Mouse (Mus musculus): ENCODE data around the gene Spred3.
A peak's percentile ranks its signal among the peaks of the same experiment; 100 is the strongest.
"Not testable (repeated sequence)": the region's sequence is repeated elsewhere in the genome, so short reads cannot be mapped to it uniquely, and the experiment has no call there.

Spred3 gene

DNA sequence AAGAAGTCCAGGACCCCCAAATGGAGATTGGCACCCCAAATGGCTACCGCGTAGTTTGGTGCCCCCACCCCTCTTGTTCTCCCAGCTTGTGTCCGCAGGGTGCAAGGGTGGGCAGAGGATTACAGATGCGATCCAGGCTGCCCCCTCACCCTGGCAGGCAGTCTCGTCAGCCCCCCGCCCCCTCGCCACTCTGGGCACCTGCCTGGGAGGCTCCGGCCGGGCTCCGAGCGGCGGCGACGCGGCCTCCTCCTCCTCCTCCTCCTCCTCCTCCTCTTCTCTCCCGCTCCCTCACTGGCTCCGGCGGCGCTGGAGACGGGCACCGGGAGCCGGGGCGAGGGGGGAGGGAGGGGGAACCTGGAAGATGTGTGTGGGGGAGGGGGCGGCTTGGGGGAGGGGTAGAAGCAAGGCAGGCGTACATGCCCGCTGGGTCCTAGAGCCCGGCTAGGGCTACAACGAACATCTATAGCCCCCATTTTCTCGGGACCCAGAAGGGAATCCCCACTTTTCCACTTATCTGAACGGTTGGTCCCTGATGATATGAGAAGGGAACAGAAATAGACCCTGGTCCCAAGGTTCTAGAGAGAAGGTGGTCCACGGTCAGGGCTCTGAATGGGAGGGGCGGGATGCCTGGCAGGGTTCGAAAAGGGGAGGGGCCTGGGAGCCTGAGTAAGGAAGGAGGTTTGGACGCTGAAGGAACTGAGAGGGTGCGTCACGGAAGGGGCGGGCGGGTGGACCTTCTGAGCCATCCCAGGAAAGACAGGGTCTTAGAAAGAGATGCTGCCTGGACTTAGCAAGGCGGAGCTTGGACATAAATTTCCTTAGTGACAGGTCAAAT, 763 bp downstream of the Spred3 start:
- peak; percentile 75 for DNase-seq (ENCODE audit: low spot score)

DNA sequence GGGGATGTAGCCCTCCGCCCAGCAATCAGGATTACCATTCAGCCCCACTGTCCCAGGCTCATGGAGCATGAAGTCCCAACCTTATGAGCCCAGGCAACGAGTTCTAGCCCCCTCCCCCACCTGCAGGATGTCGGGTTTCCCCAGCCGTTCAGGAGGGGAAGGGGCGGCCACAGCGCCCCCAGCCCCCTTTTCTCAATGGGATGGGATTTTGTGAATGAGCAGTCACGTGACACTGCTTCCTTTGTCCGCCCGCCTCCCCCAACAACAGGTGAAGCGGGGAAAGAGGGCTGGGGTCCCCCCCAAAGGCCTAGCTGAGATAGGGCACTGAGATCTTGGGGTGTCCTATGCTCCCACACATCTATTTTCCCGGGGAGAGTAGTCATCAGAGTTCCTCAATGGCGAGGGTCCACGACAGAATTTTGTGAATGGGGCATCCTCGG, 1.4 kb downstream of the Spred3 start:
- no peak for DNase-seq (ENCODE audit: low spot score)

DNA sequence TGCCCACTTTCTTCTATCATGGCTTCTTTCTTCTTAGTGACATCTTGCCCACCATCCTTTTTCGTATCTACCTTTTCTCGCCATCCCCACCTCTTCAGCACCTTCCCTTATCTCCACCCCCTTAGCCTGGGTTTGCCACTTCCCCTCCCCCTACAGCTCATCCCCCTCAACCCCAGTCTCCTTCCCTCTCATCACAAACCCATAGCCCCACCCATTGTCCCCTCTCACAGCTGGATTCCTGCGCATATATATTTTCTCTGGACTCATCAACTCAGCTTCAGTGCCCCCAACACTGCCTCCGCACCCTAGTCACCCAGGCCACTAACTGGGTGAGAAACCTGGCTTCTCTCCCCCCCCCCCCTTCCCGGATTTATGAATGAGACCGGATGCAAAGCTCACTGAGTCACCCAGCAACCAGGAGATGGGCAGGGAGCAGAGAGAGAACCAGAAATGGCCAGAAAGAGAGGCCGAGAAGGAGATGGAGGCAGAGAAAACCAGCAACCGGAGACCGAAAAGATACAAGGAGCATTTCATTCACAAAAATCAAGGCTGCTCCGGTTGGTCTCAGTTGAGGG, 2.0 kb downstream of the Spred3 start:
- DNase-seq (ENCODE audit: low spot score) = no peak

DNA sequence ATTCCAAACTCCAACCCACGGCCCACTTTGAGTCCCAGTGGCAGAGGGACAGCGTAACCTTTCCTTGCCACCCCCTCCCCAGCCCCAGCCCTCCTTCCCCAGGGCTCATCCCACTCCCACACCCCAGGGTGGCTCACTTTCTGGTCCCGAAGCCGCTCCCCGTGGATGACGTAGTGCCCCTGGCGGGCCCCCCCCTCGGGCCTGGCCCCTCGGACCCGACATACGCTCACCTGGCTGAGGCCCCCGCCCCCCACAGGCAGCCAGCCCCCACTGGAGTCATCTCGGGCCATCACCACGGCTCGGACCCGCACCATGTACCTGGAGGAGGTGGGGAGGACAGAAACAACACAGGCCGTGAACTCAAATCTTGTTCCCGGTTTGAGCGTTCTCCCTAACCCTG, 2.6 kb downstream of the Spred3 start:
- DNase-seq (ENCODE audit: low spot score) = no peak

DNA sequence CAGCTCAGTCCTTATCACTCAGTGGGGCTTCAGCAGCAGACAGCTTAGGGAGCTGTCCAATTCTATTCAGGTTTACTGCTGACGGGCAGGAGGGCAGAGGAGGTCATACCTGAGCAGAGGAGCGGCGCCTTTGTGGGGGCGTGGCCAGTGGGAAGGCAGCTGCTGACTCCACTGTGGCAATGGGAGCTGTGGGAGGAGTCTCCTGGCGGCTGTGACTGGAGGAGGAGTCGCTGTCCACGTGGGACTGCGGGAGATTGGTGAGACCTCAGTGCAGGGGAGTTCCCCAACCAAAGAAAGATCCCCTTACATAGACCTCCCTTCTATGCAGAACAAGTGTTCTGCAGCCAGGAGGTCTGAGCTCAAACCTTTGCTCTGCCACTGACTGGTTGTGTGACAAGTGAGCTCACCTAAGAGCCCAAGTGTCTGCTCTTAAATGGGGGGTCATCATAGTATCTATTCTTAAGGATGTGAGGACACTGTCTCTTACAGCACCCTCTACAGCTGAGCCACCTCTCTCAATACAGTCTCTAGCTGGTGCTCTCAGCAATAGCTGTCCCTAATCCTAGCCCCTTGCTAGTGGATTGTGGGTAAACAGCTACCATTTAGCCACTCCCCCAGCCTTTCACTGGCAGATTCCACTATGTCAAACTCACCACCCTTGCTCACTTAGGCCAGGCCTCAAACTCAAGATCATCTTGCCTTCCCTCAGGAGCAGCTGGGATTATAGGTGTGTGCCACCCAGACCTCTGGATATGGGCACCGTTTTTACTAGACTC, 7.3 kb downstream of the Spred3 start:
- DNase-seq (ENCODE audit: low spot score) = no peak

DNA sequence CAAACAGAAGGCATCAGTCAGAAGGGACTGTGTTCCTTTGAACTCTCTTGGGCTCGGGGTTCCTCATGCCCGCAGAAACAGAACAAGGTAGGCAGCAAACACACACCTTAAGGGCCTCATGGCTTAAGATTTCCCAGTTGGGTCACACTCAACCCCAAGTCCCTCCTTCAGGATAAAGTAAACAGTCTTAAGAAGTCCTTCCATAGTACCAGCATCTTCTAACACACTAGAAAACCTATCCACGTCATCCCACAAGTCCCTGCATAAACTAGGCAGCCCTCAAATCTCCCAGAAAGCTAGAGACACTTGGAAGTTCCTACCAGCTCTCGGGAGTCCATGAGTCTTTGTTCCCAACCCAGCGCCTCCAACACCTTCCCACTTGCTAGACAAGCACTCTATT, 7.9 kb downstream of the Spred3 start:
- DNase-seq (ENCODE audit: low spot score) = no peak

DNA sequence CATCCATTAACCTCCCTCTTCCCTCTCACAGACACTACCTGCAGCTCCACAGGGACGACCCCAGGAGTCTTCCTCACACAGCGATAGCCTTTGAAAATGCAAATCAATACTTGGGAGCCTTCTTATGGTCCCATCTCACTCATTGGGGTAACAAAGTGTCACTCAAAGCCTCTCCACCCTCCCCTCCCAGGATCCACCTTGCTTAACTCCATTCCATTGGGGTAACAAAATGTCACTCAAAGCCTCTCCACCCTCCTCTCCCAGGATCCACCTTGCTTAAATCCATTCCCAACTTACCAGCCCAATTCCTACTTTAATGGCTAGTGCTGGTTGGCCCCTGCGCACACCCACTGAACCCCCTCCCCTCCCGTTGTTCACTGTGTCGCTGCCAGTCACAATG, 11.9 kb downstream of the Spred3 start:
- no peak for DNase-seq (ENCODE audit: low spot score)

DNA sequence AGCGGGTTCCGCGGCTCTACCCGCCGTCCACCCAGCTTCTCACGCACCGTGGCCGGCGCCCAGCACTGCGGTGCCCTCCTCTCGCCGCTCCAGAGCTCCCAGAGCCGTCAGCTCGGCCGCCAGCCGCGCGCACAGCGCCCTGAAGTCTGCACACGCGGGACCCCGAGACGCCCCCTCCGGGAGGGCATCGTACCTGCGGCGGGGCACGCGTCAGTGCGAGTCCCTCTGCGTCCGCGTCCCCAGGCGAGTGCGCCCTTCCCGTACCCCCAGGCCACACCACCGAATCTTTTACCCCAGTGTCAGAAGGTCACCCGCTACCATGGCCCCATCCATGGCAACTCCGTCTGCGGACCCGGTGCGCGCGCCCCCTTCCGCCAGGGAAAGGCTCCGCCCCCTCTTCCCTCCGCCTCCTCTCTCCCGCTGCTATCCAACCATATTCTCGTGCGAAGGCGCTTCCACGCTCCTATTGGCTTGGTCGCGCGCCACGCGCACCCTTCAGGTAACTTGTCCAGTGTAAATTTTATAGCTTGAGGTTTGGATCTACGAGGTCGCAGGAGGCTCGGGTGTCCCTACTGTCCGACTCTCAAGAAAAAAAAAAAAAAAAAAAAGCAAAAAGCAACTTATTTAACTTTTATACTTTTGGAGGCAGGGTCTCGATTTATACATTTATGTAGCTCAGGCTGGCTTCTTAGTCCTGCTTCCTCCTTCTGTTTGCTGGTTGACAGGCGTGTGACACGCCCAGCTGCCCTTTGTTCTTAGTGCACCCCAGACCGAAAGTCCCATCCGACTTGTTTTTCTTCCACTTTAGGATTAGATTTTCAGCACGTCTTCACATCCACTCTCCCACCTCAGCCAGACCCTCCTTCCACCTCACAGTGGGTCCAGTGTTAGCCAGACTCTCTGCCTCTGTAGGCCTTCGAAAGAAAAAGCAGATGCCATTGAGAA, 14.1 kb downstream of the Spred3 start, which contains the start of gene Fam98c:
Gene Fam98c, minus strand, starts transcription at position 397 of the 945 bp plus-strand sequence.
- DNase-seq (ENCODE audit: low spot score) = peak; percentile 48

DNA sequence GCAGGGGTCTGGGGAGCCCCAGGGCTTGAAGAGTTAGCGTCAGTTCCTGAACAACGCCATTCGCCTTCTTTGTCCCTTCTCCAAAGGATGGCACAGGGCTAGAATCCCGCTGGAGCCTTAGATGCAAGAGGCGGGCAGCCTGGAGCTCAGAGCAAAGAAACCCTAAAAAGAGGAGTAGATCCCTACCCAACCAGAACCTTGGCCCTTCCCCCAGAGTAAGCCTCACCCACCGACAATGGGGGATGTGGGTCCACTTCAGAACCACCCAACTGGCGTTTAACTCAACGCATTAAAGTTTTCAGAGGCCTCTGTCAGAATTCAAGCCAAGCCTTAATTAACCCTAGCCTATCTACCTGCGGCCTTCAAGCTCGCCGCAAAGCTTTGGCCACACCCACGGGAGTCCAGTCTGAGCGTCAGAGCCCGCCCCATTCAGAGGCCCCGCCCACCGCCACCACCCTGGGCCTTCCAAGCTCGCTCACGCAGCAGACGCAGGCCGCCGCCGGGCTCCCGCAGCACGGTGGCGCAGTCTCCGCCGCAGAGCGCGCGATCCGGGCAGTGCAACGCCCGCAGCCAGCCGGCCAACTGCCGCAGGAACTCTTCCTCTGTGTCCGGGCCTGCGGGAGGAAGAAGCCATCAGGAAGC, 14.9 kb downstream of the Spred3 start:
- DNase-seq (ENCODE audit: low spot score) = peak; percentile 59

DNA sequence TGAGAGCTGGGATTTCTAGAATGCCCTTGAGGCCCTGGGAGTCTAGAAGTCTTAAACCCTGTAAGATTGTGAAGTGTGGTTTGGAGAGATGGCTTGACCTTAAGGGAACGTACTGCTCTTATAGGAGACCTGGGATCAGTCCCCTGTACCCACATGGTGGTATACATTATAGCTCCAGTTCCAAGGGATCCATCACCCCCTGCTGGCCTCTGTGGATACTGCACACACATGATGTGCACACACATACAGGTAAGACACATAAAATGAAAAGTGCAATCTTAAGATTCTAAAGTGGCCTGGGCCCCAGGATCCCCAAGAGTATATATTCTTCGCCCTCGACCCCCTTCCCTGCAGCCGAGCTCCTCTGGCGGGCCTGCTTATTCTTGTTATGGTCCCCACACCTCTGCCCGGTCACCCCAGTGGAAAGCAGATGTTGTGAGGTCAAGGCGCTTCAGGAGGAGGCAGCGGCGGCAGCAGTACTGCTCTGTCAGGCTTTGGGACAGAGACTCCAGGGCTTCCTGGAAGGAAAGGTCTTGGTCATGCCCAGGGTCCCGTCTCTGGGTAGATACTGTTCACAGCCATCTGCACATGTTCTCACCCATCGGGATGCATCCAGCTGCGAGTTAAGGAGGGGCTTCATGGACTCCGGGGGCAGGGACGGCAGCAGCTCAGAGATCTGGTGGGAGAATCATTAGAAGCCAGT, 16.0 kb downstream of the Spred3 start:
- no peak for DNase-seq (ENCODE audit: low spot score)

DNA sequence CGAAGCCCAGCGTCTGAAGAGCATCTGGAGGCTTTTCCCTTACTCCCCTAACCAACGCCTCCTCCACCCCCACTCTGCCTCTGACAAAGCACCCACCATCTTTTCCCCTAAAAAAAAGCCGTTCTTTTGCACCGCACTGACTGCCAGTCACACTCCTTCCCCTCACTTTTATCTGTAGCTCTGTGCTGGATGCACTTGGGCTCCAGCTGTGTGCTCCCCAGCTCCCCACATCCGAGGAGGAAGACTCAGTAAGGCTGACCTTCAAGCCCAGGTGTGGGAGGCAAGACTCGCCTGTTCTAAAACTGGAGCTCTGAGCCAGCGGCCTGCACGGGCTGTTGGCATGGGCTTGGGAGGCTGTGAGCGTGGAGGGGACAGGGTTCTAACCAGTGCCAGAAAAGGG, 18.7 kb downstream of the Spred3 start:
- no peak for DNase-seq (ENCODE audit: low spot score)

DNA sequence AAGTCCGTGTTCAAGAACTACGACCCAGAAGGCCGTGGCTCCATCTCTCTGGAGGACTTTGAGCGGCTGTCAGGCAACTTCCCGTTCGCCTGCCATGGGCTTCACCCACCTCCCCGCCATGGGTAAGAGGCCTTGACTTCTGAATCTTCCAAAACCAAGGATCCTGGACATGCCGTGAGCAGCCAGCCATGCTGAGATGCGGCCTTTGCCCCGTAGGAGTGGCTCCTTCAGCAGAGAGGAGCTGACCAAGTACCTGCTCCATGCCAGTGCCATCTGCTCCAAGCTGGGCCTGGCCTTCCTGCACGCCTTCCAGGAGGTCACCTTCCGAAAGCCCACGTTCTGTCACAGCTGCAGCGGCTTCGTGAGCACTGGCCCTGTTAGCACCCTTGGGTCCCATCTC, 21.4 kb downstream of the Spred3 start:
- no peak for DNase-seq (ENCODE audit: low spot score)

DNA sequence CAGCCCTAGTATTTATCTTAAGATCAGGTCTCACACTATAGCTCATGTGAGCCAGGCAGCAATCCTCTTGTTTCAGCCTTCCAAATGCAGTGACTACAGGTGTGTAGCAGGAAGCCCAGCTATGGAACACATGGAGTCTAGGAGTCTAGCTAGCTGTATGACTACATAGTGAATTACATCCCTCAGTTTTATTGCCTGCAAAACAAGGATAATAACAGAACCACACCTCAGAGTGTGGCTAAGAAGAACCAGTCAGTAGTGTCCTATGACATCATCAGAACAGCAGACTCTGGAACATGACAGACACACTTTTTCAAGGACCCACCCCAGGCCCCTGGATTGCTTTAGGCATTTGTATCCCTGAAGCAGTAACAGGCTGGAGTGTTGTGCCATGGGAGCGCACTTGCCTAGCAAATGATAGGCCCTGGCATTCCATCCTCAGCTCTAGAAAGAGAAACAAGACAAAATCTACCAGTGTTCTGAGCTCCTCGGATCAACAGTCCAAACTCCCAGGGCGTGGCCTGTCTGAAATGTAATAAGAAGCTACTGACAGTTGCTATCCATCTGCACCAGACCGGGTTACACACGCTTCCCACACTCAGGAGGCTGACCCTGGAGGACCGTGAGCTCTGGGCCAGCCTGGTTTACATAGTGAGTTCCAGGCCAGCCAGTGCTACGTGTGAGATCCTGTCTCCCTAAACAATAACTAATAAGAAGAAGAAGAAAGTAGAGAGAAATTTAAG, 23.4 kb downstream of the Spred3 start:
- DNase-seq (ENCODE audit: low spot score) = no peak

DNA sequence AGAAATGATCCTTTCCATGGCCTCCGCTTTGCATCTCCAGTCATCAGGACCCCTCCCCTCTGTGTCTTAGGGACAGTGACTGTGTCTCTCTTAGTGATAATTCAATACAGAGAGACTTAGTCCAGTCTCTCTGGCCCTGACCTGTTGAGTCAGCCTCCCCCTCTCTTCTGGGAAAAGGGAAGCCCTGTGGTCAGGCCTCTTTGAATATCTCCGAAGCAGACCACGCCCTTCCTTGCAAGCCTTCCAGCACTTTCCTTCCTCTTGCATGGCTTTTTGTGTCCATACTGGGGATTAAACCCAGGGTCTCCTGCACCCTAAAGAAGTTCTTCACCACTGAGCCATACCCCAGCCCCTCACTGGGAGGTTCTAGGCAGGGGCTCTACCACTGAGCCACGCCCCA, 26.2 kb downstream of the Spred3 start:
- DNase-seq (ENCODE audit: low spot score) = no peak

DNA sequence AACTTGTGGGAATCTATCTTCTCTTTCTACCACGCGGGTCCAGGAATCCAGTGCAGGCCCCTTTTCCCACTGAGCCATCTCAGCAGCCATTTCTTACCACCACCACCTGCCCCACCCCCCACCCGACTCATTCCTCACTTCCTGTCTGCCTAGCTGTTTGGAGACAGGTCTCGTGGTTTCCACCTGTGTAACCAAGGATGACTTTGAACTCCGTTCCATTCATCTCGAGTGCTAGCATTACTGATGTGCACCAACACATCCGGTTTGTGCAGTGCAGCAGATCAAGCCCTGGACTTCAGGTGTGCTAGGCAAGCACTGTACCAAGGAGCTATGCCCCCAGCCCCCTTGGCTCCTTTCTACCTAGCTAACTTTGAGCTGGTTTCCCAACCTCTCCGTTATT, 28.8 kb downstream of the Spred3 start:
- DNase-seq (ENCODE audit: low spot score) = no peak

DNA sequence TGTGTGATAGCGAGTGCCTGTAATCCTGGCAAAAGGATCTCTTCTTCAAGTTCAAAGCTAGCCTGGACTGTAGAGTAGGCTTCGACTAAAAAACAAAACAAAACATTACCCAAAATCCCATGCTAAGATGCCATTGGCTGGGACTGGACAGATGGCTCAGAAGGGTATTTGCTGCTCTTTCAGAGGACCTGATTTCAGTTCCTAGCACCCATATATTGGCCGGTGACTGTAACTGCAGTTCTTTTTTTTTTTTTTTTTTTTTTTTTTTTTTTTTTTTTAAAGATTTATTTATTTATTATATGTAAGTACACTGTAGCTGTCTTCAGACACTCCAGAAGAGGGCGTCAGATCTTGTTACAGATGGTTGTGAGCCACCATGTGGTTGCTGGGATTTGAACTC, 31.0 kb downstream of the Spred3 start:
- not testable (repeated sequence) for DNase-seq (ENCODE audit: low spot score)

DNA sequence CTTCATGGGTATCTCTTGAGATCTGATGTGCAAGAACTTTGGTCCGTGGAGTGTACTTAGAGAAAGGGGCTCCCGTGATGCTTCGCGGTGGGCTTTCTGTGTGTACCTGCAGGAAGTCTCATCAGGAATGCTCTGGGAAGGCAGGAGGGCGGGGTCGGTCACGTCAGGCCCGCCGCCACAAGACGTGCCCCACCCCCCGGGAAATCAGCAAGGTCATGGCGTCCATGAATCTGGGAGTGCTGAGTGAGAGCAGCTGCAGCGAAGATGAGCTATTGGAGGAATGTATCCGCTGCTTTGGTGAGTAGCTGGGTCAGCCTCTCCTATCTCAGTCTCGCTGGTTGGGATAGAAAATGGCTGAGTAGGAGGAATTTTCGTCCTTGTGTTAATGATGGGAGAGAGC, 32.8 kb downstream of the Spred3 start:
- DNase-seq (ENCODE audit: low spot score) = no peak

DNA sequence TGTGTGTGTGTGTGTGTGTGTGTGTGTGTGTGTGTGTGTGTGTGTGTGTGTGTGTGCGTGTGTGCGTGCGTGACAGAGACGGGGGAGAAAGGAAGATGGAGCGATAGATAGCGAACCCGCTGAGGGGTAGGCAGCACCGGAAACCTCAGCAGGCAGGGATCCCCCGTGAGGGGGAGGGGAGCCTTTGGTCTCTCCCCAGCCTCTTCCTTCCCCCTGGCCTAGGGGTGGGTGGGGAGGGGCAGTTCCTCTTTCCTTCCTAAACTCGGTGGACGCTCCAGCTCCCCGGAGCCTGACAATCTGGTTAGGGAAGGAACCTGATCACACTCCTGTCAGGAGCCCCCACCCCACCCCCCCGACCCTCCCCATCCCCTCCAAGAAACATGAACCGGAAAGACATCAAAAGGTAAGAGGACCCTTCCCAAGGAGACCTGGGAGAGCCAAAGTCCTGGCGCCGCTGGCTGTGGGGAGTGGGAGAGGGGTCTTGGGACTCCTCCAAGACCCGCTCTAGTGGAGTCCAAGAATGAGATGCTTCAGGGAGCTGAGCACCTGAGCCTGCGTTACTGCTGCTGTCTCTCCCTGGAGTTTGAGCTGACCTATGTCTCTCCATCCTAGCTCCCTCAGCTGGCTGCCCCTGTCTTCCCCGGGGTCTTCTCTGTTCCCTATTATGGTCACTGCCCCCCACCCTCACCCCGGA, 35.4 kb downstream of the Spred3 start, which contains the start of gene Rasgrp4:
Gene Rasgrp4, plus strand, starts transcription at position 159 of the 694 bp plus-strand sequence.
- no peak for DNase-seq (ENCODE audit: low spot score)

DNA sequence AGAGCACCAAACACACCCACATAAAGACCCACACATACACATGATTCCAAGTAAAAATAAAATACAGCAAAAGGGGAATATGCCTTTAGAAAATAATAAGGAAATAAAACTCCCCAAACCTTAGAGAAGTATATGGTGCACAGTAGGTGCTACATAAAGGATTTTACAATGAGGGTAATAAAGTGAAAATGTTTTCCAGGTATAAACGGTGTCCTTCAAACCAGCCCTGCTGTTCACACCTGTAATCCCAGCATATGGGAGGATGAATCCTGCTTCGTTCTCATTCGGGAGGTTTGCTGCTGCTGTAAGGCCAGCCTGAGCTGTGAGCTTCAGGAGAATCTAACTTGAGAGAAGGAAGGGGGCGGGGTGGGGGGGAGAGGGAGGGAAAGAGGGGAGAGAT, 36.0 kb downstream of the Spred3 start:
- DNase-seq (ENCODE audit: low spot score) = no peak

Data from adipocyte (in vitro differentiated cells).